Mouse (Mus musculus) bone marrow macrophage, adult 2 months (primary cell): ENCODE data around the gene B2m.

ENCODE experiments used
- CTCF ChIP-seq: IDR thresholded peaks from 2 replicates; pipeline ENCODE4 v1.5.1; 2012; ENCODE audit warnings: low read depth, mild to moderate bottlenecking, low read length, moderate library complexity
- POLR2A ChIP-seq: IDR thresholded peaks from 2 replicates; pipeline ENCODE4 v1.6.1; 2012; ENCODE audit warnings: mild to moderate bottlenecking, low read depth, low read length, borderline replicate concordance

GRCm38 (mm10) chr2:122186751-122187150 is 39.3 kb downstream of the B2m start:
- TF ChIP-seq CTCF (no peak), POLR2A (no peak)
